Mouse (Mus musculus) embryo, embryonic 10.5 days (tissue): ENCODE results near the gene 1700029F12Rik.

Experiments
- DNase-seq: peaks from one replicate; pipeline ENCODE4 v3.0.0-alpha.2; 2015; ENCODE audit warnings: low spot score

1700029F12Rik gene

DNA sequence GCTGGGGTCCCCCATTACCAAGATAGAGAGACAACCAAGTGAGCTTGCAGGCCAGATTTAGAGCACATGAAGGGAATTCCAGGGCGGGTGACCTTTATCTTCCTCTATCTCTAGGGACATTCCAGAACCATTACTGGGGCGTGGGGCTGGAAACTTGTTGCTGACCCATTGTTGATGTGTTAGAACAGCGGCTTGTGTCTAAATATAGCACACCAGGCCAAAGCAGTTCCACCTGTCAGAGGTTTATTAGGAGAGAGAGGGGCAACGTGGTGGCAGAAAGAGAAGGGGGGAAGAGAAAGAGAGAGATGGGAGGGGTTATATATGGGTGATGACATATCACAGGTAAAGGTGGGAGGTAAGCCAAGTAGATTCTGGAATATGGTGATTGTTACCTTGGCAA is 12.3 kb downstream of the 1700029F12Rik start:
- no peak for DNase-seq

DNA sequence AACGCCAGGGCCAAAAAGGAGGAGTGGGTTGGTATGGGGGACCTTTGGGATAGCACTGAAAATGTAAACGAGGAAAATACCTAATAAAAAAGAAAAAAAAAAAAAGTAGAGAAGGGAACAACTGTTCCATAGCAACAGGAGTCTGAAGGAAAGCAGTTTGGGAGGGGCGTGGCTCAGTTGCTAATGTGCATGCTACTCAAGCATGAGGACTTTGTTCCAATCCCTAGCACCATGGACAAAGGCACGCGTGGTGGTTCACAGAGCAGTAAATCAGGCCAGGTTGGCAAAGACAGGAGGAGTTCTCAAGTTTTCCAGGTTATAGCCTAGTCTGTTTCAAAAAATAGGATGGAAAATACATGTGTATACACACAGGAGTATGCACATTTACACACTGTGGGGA is 14.0 kb downstream of the 1700029F12Rik start:
- DNase-seq = peak; percentile 36

DNA sequence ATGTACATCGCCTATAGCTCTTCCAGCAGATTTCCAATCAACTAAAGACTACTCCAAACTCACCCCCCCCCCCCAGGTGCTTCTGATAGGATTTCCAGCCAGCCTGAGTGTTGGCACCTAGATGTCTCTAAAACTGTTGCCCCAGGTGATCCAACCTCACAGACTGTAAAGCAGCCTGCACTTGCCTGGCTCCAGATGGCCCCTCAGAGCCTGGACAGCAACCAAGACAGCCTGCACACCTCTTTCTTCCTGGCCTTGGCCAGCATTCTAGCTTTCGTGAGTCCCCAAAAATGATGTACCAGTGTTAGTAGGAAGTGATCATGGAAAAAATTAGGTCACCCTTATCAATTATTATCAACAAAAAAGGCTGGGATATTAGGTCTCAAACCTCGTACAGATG is 16.5 kb downstream of the 1700029F12Rik start:
- DNase-seq = no peak

DNA sequence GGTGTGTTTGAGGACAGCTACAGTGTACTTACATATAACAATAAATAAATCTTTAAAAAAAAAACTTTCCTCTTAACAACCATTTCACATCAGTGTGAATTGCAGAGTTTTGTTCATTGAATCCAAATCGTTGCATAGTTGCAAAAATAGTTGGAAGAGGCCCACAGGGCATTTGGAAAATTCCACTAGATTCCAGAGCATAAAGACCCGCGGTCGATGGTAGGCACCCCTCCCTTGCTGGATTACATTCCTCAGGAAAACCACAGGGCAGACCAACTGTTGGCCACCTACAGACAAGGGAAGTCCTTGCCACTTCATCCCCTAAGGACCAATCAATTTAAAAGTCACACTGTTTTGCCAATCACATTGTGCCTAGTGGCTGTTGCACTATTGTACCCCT is 19.8 kb downstream of the 1700029F12Rik start:
- DNase-seq = no peak

DNA sequence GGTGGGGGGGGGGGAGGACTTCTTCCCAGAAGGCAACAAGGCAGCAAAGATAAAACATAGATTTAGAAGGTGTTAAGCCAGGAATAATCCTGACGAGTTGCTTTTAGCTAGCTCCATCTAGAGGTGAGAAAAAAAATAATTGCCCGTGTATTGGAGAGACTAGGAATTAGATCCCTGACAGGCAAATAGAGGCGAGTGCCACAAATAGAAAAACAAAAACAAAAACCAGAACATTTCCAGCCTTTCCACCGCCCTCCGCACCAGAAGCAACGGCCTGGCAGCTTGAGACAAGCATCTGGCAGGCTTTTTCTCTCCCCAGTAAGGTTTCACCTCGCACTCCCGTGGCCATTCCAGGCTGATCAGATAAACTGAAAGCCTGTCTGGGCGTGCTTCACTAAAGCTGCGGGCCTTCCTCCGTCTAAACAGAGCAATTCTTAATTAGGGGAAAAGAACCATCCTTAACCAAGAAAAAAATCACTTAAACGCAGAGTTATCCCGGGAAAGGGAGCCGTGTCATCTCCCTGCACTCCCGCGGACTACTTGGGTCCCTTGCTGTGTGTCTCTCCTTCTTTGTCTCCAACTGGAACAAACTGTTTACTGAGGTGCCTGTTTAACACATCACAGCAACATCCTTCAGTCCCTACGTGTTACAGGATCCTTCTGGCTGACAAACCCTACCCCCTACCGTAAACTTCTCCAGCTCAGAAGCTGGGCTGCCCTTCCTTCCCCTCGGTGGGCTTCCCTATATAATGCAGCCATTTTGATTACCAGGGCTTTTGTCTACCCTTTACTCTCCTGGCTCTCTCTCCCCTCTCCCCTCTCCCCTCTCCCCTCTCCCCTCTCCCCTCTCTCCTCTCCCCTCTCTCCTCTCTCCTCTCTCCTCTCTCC is 25.7 kb downstream of the 1700029F12Rik start:
- DNase-seq = peak; percentile 78

DNA sequence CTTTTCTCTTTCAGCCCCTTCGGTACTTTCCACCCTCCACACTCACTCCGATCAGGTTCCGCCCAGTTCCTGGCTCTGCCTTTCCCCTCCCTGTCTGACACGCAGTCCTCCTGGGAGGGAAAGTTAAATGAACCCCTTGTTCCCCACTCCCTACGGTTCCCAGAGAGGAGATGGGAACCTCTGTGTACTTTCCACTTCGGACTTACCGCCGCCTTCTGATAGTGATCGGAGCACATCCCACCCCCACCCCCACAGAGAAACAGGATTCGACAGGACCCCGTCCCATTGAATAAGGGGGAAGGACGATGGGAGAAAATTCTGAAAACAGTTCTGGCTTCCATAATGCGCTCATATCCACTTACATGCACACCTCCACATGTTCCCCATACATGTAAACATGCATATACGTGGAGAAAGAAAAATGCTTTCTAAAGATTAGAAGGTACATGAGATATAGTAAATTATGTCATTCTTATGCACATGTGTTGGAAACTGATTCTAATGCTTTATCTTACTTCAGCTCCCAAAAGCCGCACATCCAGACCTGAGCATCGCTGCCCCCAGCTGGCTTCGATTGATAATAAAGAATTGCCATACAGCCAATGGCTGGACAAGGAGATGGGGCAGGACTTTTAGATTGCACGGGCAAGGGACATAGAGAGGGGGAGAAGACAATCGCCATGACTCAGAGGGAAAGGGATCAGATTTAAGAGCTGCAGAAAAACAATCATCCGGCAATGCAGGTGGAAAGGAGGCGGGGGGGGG is 26.5 kb downstream of the 1700029F12Rik start:
- peak; percentile 77 for DNase-seq

DNA sequence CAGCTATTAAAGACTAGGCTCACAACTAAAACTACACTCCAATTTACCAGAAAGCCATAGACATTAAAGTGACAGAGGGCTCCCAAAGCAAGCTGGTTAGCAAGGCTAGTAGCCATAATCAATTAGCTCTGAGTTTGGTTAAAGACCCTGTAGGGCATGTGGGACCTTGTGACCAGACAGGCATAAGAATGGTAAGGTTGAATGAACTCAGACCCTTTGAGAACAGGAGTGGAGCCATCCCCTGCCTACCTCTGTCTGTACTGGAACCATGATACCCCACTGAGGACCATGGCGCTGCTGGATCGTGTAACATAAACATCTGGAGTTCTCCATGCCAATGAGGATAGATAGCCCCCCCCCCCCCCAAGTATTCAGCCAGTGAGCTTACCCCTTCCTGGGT is 27.4 kb downstream of the 1700029F12Rik start:
- peak; percentile 18 for DNase-seq

DNA sequence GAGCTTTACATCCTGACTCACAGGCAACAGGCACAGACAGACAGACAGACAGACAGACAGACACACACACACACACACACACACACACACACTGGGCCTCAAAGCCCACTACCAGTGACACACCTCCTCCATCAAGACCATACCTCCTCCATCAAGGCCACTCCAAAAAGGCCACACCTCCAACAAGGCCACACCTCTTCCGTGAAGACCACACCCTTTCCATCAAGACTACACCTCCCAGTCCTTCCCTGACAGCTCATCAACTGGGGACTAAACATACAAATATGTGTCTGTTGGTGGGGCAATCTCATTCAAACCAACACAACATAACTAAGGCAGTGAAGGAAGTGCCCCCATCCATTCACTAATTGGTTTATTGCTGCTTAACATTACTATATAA is 37.1 kb downstream of the 1700029F12Rik start:
- DNase-seq = no peak

DNA sequence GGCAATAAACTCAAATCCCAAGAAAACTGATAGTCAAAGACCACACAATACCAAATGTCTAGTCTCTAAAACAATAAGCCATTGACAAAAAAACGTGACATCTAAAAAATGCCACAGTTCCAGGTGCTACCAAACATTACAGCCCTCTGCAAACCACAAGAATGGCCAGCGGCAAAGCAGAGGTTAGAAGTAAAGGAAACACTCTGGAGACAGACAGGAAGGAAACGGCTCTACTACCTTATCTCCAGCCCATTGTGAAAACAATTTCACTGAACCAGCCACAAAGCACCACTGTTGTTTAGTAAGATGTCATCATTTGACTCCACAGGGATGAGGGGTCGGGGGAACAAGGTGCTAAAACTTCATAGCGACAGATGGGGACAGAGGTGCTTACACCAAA is 38.9 kb downstream of the 1700029F12Rik start:
- no peak for DNase-seq

DNA sequence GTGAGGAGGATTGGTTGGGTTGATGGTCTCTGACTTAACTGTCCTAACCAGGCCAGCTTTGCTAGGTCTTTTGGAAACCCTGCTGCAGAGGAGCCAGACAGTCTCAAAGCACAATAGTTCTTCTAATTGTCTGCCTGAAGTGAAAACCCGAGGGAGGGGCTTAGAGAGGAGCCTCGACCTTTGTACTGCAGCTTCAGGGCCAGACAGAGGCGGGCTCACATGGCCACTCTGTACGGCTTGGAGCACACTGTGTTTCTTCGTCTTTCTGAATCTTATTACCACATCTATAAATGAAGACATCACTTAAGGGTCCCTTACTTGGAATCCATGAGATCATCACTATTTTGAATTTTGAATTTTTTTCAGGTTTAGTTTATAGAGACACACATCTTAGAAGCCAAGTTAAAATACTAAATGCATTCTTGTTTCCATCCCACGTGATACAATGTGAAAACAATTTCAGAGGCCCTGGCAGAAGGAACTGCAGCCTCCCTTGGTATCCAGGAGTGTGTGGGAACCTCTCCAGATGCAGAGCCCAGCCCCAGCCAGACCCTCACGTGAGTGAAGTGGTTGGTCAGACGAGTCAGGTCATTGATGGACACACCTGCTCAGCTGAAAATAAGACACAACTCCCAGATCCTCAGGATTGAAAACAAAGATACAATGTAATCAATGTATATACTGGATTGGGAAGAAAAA is 40.7 kb downstream of the 1700029F12Rik start:
- peak; percentile 35 for DNase-seq

DNA sequence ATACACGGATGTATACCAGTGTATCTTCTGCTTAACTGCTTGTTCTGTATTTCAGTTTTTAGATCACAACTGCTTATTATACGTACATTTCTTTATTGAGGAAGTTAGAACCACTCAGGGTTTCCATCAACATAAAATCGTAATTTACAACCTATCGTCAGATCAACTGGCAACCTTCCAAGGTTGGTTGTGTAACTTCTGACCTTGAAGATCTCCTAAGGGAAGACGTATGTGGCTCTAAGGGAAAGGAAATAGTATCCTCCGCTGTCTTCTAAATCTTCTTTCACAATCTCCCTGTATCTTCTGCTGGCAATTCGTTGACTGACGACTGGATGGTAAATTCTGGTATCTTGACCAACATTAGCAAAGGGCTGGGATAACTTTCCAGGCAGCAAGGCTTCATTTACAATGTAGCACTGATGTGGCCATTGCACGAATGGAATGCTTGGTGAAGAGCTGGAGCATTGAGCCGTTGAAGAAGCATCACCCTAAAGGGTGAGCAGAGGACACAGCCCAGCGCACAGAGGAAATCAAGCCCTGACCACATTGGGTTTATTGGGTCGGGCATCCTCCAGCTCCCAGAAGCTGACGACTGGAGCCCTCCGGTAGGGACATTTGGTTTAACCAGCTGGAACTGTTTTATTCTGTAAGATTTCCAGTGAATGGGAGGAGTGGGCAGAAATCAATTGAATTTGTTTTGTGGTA is 43.4 kb downstream of the 1700029F12Rik start:
- no peak for DNase-seq

DNA sequence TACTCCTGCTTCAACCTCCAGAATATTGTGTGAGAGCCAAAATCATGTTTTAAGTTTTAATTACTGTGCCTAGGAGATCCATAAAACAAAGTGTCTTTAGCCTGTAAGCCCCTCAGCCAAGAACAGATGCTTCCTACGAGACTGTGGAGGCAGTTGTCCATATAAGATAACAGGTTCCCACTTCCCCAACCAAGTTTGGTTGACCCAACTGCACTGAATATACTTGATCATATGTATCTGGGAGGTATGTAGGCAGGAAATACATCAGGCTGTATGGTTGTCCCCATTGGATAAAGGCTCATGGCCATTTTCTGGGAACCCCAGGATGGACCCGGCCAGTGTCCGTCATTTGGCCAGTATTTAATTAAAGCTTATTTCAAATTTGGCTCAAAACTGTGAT is 44.1 kb downstream of the 1700029F12Rik start:
- DNase-seq = no peak

DNA sequence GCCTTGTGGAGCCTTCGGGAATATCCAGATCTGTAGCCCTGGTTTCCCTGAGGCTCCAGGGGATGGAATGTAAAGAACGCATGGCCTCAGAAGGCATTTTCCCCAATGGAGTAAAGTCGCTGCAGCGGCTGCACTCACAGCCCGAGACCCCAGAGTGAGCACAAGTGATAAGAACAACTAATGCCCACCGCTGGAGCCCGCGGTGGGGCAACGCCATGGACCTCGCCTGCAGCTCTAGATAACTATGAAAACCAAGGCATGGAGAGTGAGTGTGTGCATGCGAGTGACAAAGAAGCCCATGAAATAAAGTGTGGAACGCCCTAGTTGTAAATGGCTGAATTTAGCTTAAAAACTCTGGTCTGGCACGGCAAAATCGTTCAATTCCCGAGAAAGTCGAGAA is 45.0 kb downstream of the 1700029F12Rik start:
- DNase-seq = no peak

DNA sequence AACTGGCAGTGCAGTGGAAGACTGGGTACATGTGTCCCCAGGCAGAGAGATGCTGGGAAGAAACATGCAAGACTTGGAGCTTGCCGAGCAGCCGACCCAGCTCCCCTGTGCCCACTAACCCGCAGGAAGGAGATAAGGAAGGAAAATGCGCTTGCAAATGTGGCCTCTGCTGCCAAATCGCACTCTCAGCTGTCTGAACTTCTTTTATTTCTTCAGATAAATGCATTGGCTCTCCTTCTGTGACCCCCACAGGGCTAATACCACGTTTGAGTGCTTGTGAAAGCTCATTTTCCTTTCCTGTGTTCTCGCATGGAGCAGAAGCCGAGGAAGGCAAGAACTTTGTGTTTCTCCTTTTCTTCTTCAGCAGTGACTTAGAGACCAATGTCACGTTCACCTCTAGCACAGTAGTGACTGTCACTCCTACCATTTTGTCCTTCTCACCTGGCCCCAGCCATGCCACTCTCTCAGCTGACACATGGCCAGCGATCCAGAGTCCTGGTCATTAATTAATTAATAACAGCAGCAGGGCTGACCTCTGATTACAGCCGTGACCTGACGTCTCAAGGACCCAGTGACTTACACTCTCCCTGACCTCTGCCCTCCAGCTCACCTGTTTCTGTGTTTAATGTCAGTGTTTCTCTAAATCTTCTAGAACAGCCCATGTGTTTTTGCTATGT is 48.4 kb downstream of the 1700029F12Rik start:
- DNase-seq = no peak

DNA sequence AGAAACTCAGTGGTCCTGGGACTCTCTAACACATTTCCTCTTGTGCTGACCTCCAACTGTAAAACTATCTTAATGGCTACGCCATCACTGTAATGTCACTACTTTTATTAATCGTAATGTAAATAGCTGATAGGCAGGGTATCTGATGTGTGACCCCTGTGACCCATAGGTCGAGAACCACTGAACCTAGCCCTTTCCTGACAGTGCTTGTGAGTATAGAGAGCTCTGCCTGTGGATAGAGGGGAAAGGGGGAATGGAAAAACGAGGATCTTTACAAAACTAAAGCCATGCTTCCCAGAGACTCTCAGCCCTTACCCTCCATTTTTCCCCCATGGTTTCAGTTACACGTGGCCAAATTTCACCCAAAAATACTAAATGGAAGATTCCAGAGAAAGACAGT is 49.5 kb downstream of the 1700029F12Rik start:
- no peak for DNase-seq

DNA sequence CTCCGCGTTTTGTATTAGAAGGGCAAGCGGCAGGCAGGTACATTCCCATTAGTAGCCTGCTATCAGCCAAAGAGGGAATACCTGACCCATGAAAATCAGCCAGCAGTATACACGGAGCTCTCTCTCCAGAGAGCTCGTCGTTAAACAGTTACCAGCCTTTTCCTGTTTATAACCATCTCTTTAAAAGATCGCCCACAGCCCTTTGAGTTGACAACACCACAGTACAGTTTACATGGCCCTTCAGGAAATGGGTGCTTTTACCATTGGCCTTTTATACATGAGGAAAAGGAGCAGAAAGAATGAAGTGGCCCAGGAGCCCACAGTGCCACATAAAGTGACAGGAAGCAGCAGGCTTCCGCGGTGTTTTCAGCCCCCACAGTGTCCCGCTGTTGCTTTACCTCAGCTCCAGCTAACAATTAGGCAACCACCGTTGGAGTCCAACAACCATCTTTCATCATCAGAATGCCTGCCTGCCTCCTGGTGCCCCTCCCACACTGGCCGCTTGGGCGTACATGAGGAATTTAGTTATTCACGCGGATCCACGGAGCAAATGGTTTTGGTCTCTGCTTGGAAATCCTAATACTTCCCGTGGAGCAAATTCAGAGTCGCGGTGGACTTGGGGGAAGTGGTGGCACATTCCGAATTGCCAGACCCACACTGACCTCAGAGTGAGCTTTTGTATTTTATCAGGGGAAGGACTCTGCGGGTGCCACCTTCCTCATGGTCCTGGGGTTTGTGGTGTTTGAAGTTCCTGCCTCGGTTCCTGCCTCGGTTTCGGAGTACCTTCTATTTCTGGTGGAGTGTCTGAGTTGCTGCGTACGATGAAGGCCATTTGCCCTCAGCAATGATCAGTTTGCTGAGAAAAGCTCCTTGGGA is 50.7 kb downstream of the 1700029F12Rik start:
- no peak for DNase-seq

DNA sequence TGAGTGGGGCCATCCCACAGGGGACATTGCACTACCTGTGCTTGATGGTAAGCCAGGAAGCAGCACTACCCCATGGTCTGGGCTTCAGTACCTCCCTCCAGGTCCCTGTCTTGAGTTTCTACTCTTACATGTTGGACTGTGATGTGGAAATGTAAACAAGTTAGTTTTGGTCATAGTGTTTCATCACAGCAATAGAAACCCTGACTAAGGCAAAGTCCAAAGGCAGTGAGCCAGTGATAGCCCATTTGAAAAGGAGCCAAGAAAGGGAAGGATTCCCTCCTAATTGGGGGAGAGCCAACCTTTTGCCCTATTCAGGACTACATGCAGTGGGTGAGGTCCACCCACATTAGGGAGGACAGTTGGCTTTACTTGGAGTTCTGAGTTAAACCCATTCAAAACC is 53.6 kb downstream of the 1700029F12Rik start:
- DNase-seq = no peak

DNA sequence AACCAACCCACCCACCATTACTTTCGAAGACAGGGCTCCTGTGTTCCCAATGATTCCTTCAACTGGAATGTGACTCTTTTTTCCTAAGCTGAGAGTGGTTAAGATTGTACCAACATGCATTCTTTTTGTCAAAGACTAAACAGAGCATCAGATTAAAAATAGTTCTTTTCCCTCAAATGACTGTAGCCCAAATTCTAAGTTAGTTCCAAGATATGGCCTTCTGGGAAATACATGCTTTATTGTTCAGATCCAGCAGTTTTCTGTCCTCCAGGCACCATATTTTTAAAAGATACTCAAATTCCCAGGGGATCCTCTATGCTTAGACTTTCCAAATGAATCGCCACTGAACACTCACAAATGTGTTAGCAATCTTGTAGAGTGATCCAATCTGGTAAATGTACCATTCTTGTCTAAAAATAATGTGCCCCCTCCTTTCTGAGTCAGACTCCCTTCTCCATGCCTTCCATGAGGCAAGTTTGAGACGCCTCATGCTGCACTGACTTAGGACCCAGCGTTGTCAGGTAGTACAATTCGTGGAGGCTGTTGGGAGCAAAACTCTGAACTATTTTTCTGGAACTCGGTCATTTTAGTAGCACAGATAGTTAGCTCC is 57.1 kb downstream of the 1700029F12Rik start:
- no peak for DNase-seq

DNA sequence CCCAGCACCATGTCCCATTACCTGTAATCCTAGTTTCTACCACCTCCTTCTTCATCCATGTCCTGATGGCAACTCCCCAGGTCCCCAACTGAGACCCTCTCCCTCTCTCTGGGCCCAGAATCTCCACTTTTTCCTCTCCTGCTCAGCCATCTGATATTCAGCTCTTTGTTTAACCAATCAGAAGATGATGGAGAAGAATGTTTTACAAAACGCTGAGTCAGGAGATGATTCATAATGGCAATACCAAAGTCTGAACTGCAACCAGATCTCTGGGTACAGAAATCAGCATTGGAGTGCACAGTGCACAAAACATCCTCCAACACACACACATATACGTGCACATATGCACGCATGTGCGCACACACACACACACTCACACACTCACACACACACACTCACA is 60.8 kb downstream of the 1700029F12Rik start:
- no peak for DNase-seq
